Mouse (Mus musculus) heart, embryonic 11.5 days (tissue): ENCODE results near the gene Plekhg6. TPM values are rescaled to one million over a fixed set of nuclear protein-coding genes. Genes with fewer than 3 reads are reported as not detected.

Experiments
- ATAC-seq: fragments of 200-750 bp; cut with Nextera tagmentation; replicated peaks from 2 replicates; pipeline ENCODE4 v1.8.0; 2017; ENCODE audit warnings: moderate library complexity; ENCODE audit not compliant: insufficient number of reproducible peaks, low FRiP score, low TSS enrichment
- H3K27ac ChIP-seq: fragments of 300-500 bp; sonication (generic); 2 replicates; pipeline ENCODE4 v1.5.1; 2014; ENCODE audit warnings: mild to moderate bottlenecking, low read depth, low read length
- H3K27me3 ChIP-seq: fragments of 300-500 bp; sonication (generic); 2 replicates; pipeline ENCODE4 v1.6.1; 2014; ENCODE audit warnings: mild to moderate bottlenecking, low read length, mixed read lengths; ENCODE audit not compliant: control insufficient read depth, insufficient read depth
- H3K36me3 ChIP-seq: fragments of 300-500 bp; sonication (generic); 2 replicates; pipeline ENCODE4 v1.6.1; 2014; ENCODE audit warnings: mild to moderate bottlenecking, low read length, moderate library complexity, mixed read lengths; ENCODE audit not compliant: control insufficient read depth, insufficient read depth
- H3K4me1 ChIP-seq: fragments of 300-500 bp; sonication (generic); 2 replicates; pipeline ENCODE4 v1.6.1; 2014; ENCODE audit warnings: low read length; ENCODE audit not compliant: control insufficient read depth, insufficient read depth
- H3K4me2 ChIP-seq: fragments of 300-500 bp; sonication (generic); 2 replicates; pipeline ENCODE4 v1.6.1; 2014; ENCODE audit warnings: mild to moderate bottlenecking, moderate library complexity
- H3K4me3 ChIP-seq: fragments of 300-500 bp; sonication (generic); 2 replicates; pipeline ENCODE4 v1.5.1; 2014; ENCODE audit warnings: low read depth, low read length
- H3K9ac ChIP-seq: fragments of 300-500 bp; sonication (generic); 2 replicates; pipeline ENCODE4 v1.6.1; 2014; ENCODE audit warnings: mild to moderate bottlenecking, low read depth, low read length, moderate library complexity
- H3K9me3 ChIP-seq: fragments of 300-500 bp; sonication (generic); replicated peaks from 2 replicates; pipeline ENCODE4 v1.6.1; 2016; ENCODE audit warnings: low read length; ENCODE audit not compliant: control insufficient read depth
- WGBS: fragments of 180-500 bp; shearing (Covaris S2); extraction: QIAGEN DNeasy Blood & Tissue Kit; methylation state at CpG from one replicate; pipeline ENCODE4 v1.1.7; 2014; ENCODE audit not compliant: insufficient replicate concordance; 5-methylcytosine and 5-hydroxymethylcytosine counted together
- polyA plus RNA-seq: library from polyadenylated mRNA; unstranded; fragments of >200 nt; fragmentation: Nextera tagmentation; extraction: Ambion mirVana; gene quantifications from 2 replicates; pipeline ENCODE4 v1.2.1, GENCODE M21; 2014

Gene Plekhg6
- polyA plus RNA-seq, 1 experiment from 2014 or later: not detected

DNA sequence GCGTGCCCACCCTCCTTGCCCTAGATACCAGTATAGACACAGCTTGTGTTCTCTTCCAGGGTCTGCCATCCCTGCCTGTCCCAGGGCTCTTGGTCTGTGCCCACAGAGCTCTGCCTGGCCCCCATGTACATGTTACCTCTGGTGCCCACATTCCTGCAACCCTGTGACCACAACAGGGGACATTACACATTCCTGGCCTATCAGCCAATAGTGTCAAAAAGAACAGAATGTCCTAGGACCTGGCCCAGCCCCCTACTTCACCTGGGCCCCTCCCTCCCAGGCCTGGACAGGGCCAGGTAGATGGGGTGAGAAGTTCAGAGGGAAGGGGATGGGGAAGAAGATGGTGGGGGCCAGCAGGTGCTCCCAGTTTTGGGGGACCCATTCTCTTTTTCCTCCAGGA, 60.3 kb downstream of the Plekhg6 start, which contains the start of gene Scnn1a:
Gene Scnn1a, plus strand, starts transcription at position 337 of the 400 bp plus-strand sequence.
- Histone ChIP-seq H3K9me3 (no peaks in the 10 kb centered on the region), H3K4me1 (peaks cover 9% of the 10 kb centered on the region), H3K27ac (no peak within 1 kb of the TSS), H3K4me2 (peak within 1 kb of the TSS; percentile 1; the same call in 1 of the 2 replicates), H3K9ac (no peak within 1 kb of the TSS), H3K4me3 (no peak within 1 kb of the TSS), H3K27me3 (peaks cover 46% of the 10 kb centered on the region), H3K36me3 (no peaks in the 10 kb centered on the region)
- WGBS: 89% methylated on average over 1 of the region's 1 CpGs
- no peak for ATAC-seq

DNA sequence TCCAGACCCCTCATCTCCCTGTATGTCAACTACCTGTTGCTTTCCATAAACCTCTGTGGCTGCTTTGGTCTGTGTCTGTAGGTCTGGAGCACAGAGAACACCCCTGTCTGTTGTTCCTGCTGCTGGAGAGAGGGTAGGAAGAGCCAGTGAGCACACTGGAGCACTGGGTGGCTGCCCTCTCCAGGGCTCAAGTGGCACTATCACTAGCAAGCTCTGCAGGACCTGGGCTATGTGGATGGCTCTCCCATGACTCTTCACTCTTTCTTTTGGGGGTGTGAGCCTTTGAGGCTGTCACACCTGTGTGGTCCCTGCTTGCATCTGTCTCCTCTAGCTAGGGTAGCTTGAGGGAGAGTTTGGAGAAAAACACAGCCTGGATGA, 60.7 kb downstream of the Plekhg6 start:
- H3K4me1 ChIP-seq: peaks cover 7% of the 10 kb centered on the region; the same call in 1 of the 2 replicates
- peaks cover 44% of the 10 kb centered on the region for H3K27me3 ChIP-seq
- H3K9me3 ChIP-seq: no peaks in the 10 kb centered on the region
- no peak overlapping the region for H3K4me2 ChIP-seq
- H3K9ac ChIP-seq: no peak overlapping the region
- no peak for ATAC-seq
- H3K4me3 ChIP-seq: no peak overlapping the region
- H3K27ac ChIP-seq: no peak overlapping the region
- no peaks in the 10 kb centered on the region for H3K36me3 ChIP-seq

DNA sequence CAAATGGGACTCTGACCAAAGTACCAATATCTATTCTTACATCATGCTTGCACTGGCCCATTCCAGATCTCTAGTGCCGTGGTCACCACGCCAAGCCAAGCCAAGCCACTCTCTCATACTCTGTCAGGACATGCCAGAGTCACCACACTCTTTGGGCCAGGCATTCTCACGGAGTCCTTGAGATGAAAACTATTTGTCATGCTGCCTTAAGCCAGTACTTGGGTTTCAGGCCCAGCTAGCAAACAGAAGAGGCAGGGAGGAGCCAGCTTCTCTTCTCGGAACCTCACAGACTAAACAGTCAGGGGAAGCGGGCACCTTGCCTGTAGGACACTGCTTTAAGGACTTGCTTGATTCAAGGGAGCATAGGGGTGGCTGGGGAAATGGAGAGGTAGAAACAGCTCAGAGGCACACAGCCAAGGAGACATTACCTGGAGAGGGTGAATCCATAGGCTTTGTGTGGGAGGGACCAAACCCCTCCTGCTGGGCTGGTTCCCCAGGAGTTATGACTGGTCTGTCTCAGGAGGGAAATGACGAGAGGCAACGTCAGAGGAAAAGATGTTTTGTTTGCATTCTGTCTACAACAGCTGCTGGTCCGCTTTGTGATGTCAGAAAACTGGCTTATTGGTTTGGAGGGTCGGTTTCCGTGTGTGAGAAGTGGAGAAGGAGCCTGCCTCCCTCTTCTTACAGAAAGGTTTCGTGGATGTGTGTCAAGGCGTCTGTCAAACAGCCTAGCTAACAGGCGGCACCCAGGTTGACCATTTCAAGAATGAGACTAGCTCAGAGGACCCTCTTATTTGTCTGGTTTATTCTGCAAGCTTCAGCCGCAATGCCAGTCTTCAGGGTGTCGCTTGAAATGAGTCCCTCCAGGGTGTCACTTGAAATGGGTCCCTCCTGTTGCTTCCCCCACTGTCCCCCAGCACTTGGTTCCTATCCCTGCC, 61.3 kb downstream of the Plekhg6 start:
- 58% methylated on average over 15 of the region's 15 CpGs for WGBS
- H3K27ac ChIP-seq: no peak overlapping the region
- H3K27me3 ChIP-seq: peaks cover 44% of the 10 kb centered on the region
- H3K4me1 ChIP-seq: peaks cover 8% of the 10 kb centered on the region
- H3K4me2 ChIP-seq: no peak overlapping the region
- no peak for ATAC-seq
- no peak overlapping the region for H3K4me3 ChIP-seq
- H3K9ac ChIP-seq: no peak overlapping the region
- H3K9me3 ChIP-seq: no peaks in the 10 kb centered on the region
- H3K36me3 ChIP-seq: no peaks in the 10 kb centered on the region

DNA sequence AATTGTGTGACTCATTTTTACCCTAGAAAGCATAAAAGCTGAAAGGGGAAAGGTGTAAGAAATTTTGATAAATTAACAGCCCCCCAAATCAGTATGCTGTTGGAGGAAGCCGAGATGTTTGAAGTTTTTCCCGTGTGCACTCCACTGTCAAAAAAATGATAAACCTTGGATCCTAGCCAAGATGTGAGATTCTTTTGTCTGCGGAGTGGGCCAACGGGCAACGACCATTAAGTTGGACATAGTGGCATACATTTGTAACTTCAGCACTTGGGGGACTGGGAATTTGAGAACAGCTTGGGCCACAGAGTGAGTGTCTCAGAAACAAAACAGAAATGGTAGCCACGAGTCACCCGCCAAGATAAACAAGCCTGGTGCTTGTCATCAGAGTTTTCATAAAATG, 63.5 kb downstream of the Plekhg6 start:
- Histone ChIP-seq H3K4me1 (peaks cover 22% of the 10 kb centered on the region), H3K27ac (no peak overlapping the region), H3K4me3 (no peak overlapping the region), H3K36me3 (no peaks in the 10 kb centered on the region), H3K4me2 (no peak overlapping the region), H3K9me3 (no peaks in the 10 kb centered on the region), H3K9ac (no peak overlapping the region), H3K27me3 (peaks cover 27% of the 10 kb centered on the region)
- 50% methylated on average over 7 of the region's 7 CpGs for WGBS
- ATAC-seq: no peak

DNA sequence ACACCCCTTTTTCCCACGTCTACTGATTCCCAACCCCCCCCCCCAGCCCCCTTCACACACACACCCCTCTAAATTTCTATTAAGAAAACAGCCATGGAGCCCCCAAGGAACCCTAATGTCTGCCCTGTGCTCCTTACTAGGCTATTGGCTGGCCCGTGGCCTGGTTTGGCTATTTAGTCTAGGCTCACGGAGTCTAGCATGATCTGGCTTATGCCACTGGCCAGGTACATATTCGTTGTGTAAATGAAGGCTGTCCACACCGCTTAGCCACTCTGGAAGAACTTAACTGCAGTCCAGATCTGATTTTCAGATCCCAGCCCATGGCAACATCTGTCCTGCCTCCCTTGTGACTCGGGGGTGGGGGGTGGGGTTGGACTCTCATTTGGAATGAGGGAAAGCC, 65.8 kb downstream of the Plekhg6 start:
- no peak overlapping the region for H3K4me2 ChIP-seq

DNA sequence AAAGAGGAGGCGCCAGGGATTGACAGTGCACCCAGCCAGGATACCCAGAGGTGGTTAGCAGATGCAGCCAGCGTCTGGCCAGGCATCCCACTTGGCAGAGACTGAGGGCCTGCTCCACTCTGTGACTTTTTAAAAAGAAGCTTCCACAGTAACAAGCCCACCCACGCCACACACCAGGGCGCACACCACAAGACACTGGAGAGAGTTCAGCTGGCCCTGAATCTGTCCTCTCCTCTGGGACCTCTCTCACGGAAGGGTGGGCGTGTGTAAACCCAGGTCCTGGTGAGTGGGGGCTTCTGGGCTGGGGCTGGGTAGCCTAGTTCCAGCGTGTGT, 66.4 kb downstream of the Plekhg6 start:
- Histone ChIP-seq H3K9me3 (no peaks in the 10 kb centered on the region), H3K27ac (peak overlapping the region; percentile 32; the same call in 1 of the 2 replicates), H3K36me3 (0 out of 2 replicates have a peak, but pooled peaks cover 2% of the 10 kb centered on the region), H3K4me1 (peaks cover 24% of the 10 kb centered on the region), H3K27me3 (no peaks in the 10 kb centered on the region; the same call in 1 of the 2 replicates), H3K4me2 (peak overlapping the region; percentile 78), H3K9ac (peak overlapping the region; percentile 88), H3K4me3 (peak overlapping the region; percentile 47)
- WGBS: 48% methylated on average over 7 of the region's 7 CpGs
- peak; percentile 14; the same call in 1 of the 2 replicates for ATAC-seq

More for the DNA sequence above, 65.8 kb downstream of the Plekhg6 start:
- no peaks in the 10 kb centered on the region for H3K9me3 ChIP-seq
- H3K27ac ChIP-seq: no peak overlapping the region
- no peak overlapping the region for H3K9ac ChIP-seq
- peaks cover 4% of the 10 kb centered on the region for H3K27me3 ChIP-seq
- WGBS: 74% methylated on average over 6 of the region's 6 CpGs
- H3K4me1 ChIP-seq: peaks cover 21% of the 10 kb centered on the region
- H3K36me3 ChIP-seq: 0 out of 2 replicates have a peak, but pooled peaks cover 2% of the 10 kb centered on the region
- H3K4me3 ChIP-seq: no peak overlapping the region
- ATAC-seq: no peak

DNA sequence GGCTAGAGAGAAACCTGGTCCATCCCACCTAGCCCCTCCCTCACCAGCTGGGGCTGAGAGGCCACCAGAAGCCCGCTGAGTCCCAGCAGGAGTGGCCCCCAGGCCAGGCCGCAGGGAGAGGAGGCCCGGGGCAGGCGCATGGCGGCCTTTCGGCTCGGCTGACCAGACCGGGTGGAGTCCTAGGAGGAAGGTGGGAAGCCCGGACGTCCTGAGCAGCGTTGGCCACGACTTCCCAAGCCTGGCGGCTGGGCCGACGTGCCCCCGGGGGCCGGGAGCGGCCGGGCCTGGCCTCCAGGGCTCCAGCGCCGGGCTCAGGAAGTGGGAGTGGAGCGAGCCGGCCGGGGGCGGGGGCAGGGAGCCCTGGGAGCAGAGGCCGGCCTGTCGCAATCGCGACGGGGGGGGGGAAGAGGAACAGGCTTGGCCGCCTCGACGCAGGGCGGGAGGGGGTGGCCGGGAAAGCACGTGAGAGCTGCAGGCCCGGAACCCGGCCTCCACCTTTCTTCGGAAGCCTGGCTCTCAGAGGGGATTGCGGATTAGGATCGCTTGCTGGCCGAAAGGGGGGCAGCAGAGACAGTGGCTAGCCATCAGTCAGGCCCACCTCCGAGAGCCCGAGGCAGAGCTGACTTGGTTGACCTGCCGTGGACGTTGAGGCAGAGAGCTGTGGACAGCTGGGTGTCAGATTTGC, 66.9 kb downstream of the Plekhg6 start, which contains the start of gene Ltbr:
Gene Ltbr, minus strand, starts transcription at position 340 of the 685 bp plus-strand sequence.
- peak within 1 kb of the TSS; percentile 47 for H3K4me3 ChIP-seq
- peak within 1 kb of the TSS; percentile 32 for H3K27ac ChIP-seq
- peak within 1 kb of the TSS; percentile 78 for H3K4me2 ChIP-seq
- H3K36me3 ChIP-seq: 0 out of 2 replicates have a peak, but pooled peaks cover 2% of the 10 kb centered on the region
- H3K4me1 ChIP-seq: peaks cover 25% of the 10 kb centered on the region
- H3K9ac ChIP-seq: peak within 1 kb of the TSS; percentile 88
- no peaks in the 10 kb centered on the region for H3K9me3 ChIP-seq
- WGBS: 2% methylated on average over 40 of the region's 46 CpGs
- no peaks in the 10 kb centered on the region for H3K27me3 ChIP-seq
- peak; percentile 74 for ATAC-seq
